Mouse (Mus musculus): Measurements from ENCODE around the gene Atp5j. TPM values are rescaled to one million over a fixed set of nuclear protein-coding genes. Genes with fewer than 3 reads are reported as not detected.

Atp5j gene
- total and polyA plus RNA-seq, 3 experiments = 53.3 to 375 (median 150) TPM

DNA sequence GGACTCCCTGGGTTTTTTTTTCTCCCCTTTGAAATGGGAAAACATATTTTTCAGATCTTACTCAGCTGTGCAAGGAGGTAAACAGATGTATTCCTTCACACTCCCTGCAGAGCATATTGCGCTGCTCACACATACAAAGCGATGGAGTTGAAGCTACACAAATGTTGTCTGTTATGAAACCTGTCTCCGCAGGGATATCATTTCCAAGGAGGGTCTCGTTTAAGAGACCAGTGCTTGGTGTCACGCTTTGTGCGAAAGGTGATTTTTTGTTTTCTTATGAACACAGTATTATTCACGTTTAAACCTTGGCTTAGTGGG, 40.3 kb upstream of the Atp5j start:
- Histone ChIP-seq H3K27me3 (ENCODE audit: insufficient read depth, low read length) (no peaks in the 10 kb centered on the region), H3K9me3 (replicated peaks) (no peaks in the 10 kb centered on the region), H3K4me1 (ENCODE audit: insufficient read depth, low read depth, low read length) (no peaks in the 10 kb centered on the region), H3K4me3 (ENCODE audit: low read depth, low read length) (no peak overlapping the region), H3K36me3 (replicated peaks) (no peaks in the 10 kb centered on the region)
- TF ChIP-seq GATA2 (IDR thresholded peaks at IDR 0.05; ENCODE audit: borderline replicate concordance, low read depth, low read length) = no peak
- DNase-seq (ENCODE audit: low spot score) (no peak), ATAC-seq (ENCODE audit: extremely low read depth, insufficient number of reproducible peaks, low FRiP score, poor library complexity, severe bottlenecking) (no peak)

DNA sequence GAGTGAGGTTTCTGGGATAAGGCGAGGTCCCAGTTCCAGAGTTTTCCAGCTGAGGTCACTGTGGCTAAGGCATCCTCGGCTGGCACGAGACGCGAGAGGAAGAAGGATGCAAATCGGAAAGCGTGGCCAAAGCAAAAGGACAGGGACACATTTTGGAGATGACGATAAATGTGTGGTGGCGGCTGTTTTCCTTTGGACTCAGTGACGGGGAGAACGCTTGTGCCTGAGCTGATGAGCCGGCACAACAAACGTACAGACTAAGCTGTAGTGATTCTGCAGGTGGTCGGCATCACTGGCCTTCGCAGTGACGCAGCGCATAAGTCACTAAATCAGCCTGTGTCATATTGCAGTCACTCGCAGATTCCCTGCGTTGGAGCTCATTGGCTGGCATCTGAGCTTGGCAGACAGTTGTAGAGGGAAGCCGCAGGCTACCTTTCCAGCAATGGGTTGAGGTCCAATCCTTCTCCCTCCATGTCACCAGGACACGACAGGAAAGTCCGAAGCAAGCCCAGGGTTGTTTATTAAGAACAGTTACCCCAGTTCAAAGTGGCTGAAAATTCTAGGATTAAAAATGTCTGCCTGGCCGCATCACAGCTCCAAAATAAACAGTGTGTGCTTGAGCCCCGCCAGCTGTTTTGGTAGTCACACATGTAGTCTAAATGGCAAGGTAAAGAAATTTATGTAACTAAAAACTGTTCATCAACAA, 39.7 kb upstream of the Atp5j start:
- no peak for TF ChIP-seq GATA2 (IDR thresholded peaks at IDR 0.05; ENCODE audit: borderline replicate concordance, low read depth, low read length)
- TF ChIP-seq CTCF (IDR thresholded peaks at IDR 0.05; ENCODE audit: low read depth, low read length) = no peak
- TF ChIP-seq TAL1 (conservative IDR thresholded peaks at IDR 0.05; ENCODE audit: low read depth, low read length) = no peak
- no peak for TF ChIP-seq POLR2AphosphoS5 (IDR thresholded peaks at IDR 0.05; ENCODE audit: insufficient replicate concordance, low read depth, low read length)
- no peak for TF ChIP-seq GATA1 (IDR thresholded peaks at IDR 0.05; ENCODE audit: borderline replicate concordance, low read length)
- no peaks in the 10 kb centered on the region for H3K36me3 ChIP-seq (replicated peaks)
- ATAC-seq (ENCODE audit: extremely low read depth, insufficient number of reproducible peaks, low FRiP score, poor library complexity, severe bottlenecking) = no peak

GRCm38 (mm10) chr16:84873805-84874204, 38.4 kb upstream of the Atp5j start:
- Histone ChIP-seq H3K4me3 (ENCODE audit: low read depth, low read length) (no peak overlapping the region), H3K36me3 (replicated peaks) (no peaks in the 10 kb centered on the region), H3K9me3 (replicated peaks) (no peaks in the 10 kb centered on the region), H3K27me3 (ENCODE audit: insufficient read depth, low read length) (no peaks in the 10 kb centered on the region), H3K4me1 (ENCODE audit: insufficient read depth, low read depth, low read length) (no peaks in the 10 kb centered on the region)
- no peak for DNase-seq (ENCODE audit: low spot score)
- no peak for ATAC-seq (ENCODE audit: extremely low read depth, insufficient number of reproducible peaks, low FRiP score, poor library complexity, severe bottlenecking)
- TF ChIP-seq POLR2AphosphoS5 (IDR thresholded peaks at IDR 0.05; ENCODE audit: insufficient replicate concordance, low read depth, low read length) = no peak
- TF ChIP-seq GATA1 (IDR thresholded peaks at IDR 0.05; ENCODE audit: borderline replicate concordance, low read length) = no peak
- TF ChIP-seq CTCF (IDR thresholded peaks at IDR 0.05; ENCODE audit: low read depth, low read length) = no peak
- no peak for TF ChIP-seq TAL1 (conservative IDR thresholded peaks at IDR 0.05; ENCODE audit: low read depth, low read length)
- TF ChIP-seq GATA2 (IDR thresholded peaks at IDR 0.05; ENCODE audit: borderline replicate concordance, low read depth, low read length) = no peak

More for the DNA sequence above, 39.7 kb upstream of the Atp5j start:
- no peaks in the 10 kb centered on the region for H3K9me3 ChIP-seq (replicated peaks)
- H3K27me3 ChIP-seq (ENCODE audit: insufficient read depth, low read length) = no peaks in the 10 kb centered on the region
- no peaks in the 10 kb centered on the region for H3K4me1 ChIP-seq (ENCODE audit: insufficient read depth, low read depth, low read length)
- no peak overlapping the region for H3K4me3 ChIP-seq (ENCODE audit: low read depth, low read length)
- no peak for DNase-seq (ENCODE audit: low spot score)

DNA sequence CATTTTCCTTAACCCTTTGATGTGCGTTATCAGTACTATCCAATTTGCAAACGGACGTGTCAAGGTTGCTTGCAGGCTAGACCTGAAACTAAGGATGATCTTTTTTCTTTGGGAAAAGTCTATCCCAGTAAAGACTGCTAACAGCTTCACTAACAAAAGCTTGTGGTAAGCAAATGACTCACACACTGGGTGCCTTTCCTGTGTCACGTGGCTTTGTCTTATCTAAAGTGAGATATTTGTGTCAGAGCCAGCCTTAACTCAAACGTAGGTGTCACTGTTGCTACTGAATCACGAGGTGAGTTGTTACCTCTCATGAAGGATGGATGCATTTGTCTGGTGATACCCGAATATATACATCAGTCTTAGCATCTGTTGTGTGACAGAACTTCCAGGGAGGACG, 29.2 kb upstream of the Atp5j start:
- no peak for TF ChIP-seq POLR2AphosphoS5 (IDR thresholded peaks at IDR 0.05; ENCODE audit: insufficient replicate concordance, low read depth, low read length)
- TF ChIP-seq CTCF (IDR thresholded peaks at IDR 0.05; ENCODE audit: low read depth, low read length) = no peak
- no peak for TF ChIP-seq GATA1 (IDR thresholded peaks at IDR 0.05; ENCODE audit: borderline replicate concordance, low read length)
- no peak for TF ChIP-seq GATA2 (IDR thresholded peaks at IDR 0.05; ENCODE audit: borderline replicate concordance, low read depth, low read length)
- no peak for TF ChIP-seq TAL1 (conservative IDR thresholded peaks at IDR 0.05; ENCODE audit: low read depth, low read length)
- no peak for DNase-seq (ENCODE audit: low spot score)

GRCm38 (mm10) chr16:84853492-84853891, 18.1 kb upstream of the Atp5j start:
- TF ChIP-seq TAL1 (conservative IDR thresholded peaks at IDR 0.05; ENCODE audit: low read depth, low read length) (no peak), CTCF (IDR thresholded peaks at IDR 0.05; ENCODE audit: low read depth, low read length) (no peak), GATA1 (IDR thresholded peaks at IDR 0.05; ENCODE audit: borderline replicate concordance, low read length) (no peak), GATA2 (IDR thresholded peaks at IDR 0.05; ENCODE audit: borderline replicate concordance, low read depth, low read length) (no peak), POLR2AphosphoS5 (IDR thresholded peaks at IDR 0.05; ENCODE audit: insufficient replicate concordance, low read depth, low read length) (no peak)
- Histone ChIP-seq H3K27me3 (ENCODE audit: insufficient read depth, low read length) (no peaks in the 10 kb centered on the region), H3K36me3 (replicated peaks) (peaks cover 85% of the 10 kb centered on the region), H3K9me3 (replicated peaks) (no peaks in the 10 kb centered on the region), H3K4me1 (ENCODE audit: insufficient read depth, low read depth, low read length) (no peaks in the 10 kb centered on the region), H3K4me3 (ENCODE audit: low read depth, low read length) (no peak overlapping the region)
- no peak for ATAC-seq (ENCODE audit: extremely low read depth, insufficient number of reproducible peaks, low FRiP score, poor library complexity, severe bottlenecking)
- no peak for DNase-seq (ENCODE audit: low spot score)

More for the DNA sequence above, 29.2 kb upstream of the Atp5j start:
- Histone ChIP-seq H3K4me3 (ENCODE audit: low read depth, low read length) (no peak overlapping the region), H3K27me3 (ENCODE audit: insufficient read depth, low read length) (no peaks in the 10 kb centered on the region), H3K36me3 (replicated peaks) (peaks cover 47% of the 10 kb centered on the region), H3K9me3 (replicated peaks) (no peaks in the 10 kb centered on the region), H3K4me1 (ENCODE audit: insufficient read depth, low read depth, low read length) (no peaks in the 10 kb centered on the region)
- ATAC-seq (ENCODE audit: extremely low read depth, insufficient number of reproducible peaks, low FRiP score, poor library complexity, severe bottlenecking) = no peak

DNA sequence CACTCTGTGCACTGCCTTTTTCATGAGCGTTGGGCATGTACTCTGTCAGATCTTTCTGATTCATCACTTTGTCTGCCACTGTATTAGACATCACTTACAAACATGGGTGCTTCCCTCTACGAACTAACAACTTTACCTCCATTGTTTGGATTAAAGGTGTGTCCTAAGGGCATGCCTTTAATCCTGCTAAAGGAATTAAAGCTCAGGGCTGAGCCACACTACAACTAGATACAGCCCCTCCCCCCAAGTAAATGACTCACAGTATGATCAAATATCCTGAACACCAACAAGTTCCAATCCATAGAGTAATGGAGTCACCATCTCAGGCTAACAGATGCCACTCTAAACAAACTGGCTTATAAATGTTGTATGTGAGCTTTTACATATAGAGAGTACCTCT, 3.2 kb upstream of the Atp5j start:
- ATAC-seq (ENCODE audit: extremely low read depth, insufficient number of reproducible peaks, low FRiP score, poor library complexity, severe bottlenecking) (no peak), DNase-seq (ENCODE audit: low spot score) (no peak)
- peaks cover 19% of the 10 kb centered on the region for H3K4me1 ChIP-seq (ENCODE audit: insufficient read depth, low read depth, low read length)
- no peaks in the 10 kb centered on the region for H3K9me3 ChIP-seq (replicated peaks)
- TF ChIP-seq GATA1 (IDR thresholded peaks at IDR 0.05; ENCODE audit: borderline replicate concordance, low read length) = no peak
- no peak for TF ChIP-seq POLR2AphosphoS5 (IDR thresholded peaks at IDR 0.05; ENCODE audit: insufficient replicate concordance, low read depth, low read length)
- TF ChIP-seq GATA2 (IDR thresholded peaks at IDR 0.05; ENCODE audit: borderline replicate concordance, low read depth, low read length) = no peak
- no peak for TF ChIP-seq CTCF (IDR thresholded peaks at IDR 0.05; ENCODE audit: low read depth, low read length)
- TF ChIP-seq TAL1 (conservative IDR thresholded peaks at IDR 0.05; ENCODE audit: low read depth, low read length) = no peak
- no peak overlapping the region for H3K4me3 ChIP-seq (ENCODE audit: low read depth, low read length)
- H3K36me3 ChIP-seq (replicated peaks) = peaks cover 54% of the 10 kb centered on the region
- no peaks in the 10 kb centered on the region for H3K27me3 ChIP-seq (ENCODE audit: insufficient read depth, low read length)
